Mouse (Mus musculus) megakaryocyte, embryonic 14.5 days (primary cell): ENCODE measurements at regions not wholly inside any gene's neighbourhood (a gene's known extent, or its start where the extent isn't known, plus 50 kb on each side); places are given as distances from the start of the nearest gene placed in this dataset.

Experiments used
- FLI1 ChIP-seq: IDR thresholded peaks from 2 replicates; pipeline ENCODE4 v1.6.1; 2012; ENCODE audit warnings: low read length, inconsistent platforms, mixed read lengths
- GATA1 ChIP-seq: IDR thresholded peaks from 3 replicates; pipeline ENCODE4 v1.6.1; 2012; ENCODE audit warnings: mixed read lengths, low read length, inconsistent platforms, borderline replicate concordance

DNA sequence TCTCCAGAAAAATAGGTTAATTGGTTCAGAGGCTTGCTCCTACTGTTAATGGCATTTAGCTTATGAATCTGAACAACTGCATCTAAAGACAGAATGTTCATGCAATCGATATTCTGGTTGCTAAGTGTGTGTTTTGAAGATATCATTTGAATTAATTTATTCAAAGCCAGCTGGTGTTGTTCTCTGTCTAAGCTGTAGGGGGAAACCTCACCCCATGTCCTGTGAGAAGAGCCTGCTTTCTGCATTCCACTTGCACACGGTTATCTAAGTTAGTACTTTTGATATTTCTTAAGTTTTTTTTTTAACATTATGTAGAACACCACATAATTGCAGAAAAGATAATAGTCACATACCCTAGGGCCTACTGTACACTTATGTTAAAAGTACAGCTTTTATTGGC, 209.6 kb downstream of the Gm765 start:
- TF ChIP-seq GATA1 (no peak), FLI1 (no peak)
